Mouse (Mus musculus): Measurements from ENCODE around the gene Sae1.

DNA sequence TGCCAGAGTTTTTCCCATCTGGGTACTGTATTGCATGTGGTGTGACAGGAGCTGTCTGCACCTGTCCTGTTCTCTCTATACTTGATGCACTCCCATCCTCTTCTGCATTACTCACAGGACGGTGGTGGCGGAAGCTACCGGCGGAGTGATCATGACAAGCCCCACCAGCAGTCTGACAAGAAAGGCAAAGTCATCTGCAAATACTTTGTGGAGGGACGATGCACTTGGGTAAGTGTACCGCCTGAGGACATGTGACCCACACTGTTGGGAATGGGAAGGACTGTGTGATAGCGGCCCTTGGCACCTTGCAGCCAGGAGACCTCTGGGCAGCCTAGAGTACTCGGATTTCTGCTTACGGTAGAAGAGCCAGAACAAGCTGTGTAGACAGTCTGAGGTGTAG lies 36.1 kb upstream of the Sae1 start:
- TF ChIP-seq CTCF (IDR thresholded peaks at IDR 0.05; ENCODE audit: low read depth) (no peak), EP300 (IDR thresholded peaks at IDR 0.05; ENCODE audit: low read depth) (no peak)
